Mouse (Mus musculus) forebrain, embryonic 15.5 days (tissue): Measurements from ENCODE around the gene Szrd1. TPM values are rescaled to one million over a fixed set of nuclear protein-coding genes. Genes with fewer than 3 reads are reported as not detected.

Experiments used
- ATAC-seq: fragments of 200-750 bp; cut with Nextera tagmentation; replicated peaks from 2 replicates; pipeline ENCODE4 v1.8.0; 2017; ENCODE audit warnings: mild to moderate bottlenecking, moderate TSS enrichment, moderate library complexity
- H3K27ac ChIP-seq: fragments of 300-500 bp; sonication (generic); replicated peaks from 2 replicates; pipeline ENCODE4 v1.5.1; 2015; ENCODE audit warnings: mild to moderate bottlenecking, inconsistent platforms
- H3K27me3 ChIP-seq: fragments of 300-500 bp; sonication (generic); 2 replicates; pipeline ENCODE4 v1.6.1; 2015; ENCODE audit warnings: inconsistent platforms
- H3K36me3 ChIP-seq: fragments of 300-500 bp; sonication (generic); 2 replicates; pipeline ENCODE4 v1.6.1; 2015; ENCODE audit warnings: mild to moderate bottlenecking, inconsistent platforms
- H3K4me1 ChIP-seq: fragments of 300-500 bp; sonication (generic); 2 replicates; pipeline ENCODE4 v1.6.1; 2015; ENCODE audit warnings: inconsistent platforms
- H3K4me2 ChIP-seq: fragments of 300-500 bp; sonication (generic); replicated peaks from 2 replicates; pipeline ENCODE4 v1.6.1; 2015; ENCODE audit warnings: mild to moderate bottlenecking, inconsistent platforms
- H3K4me3 ChIP-seq: fragments of 300-500 bp; sonication (generic); 2 replicates; pipeline ENCODE4 v1.5.1; 2015; ENCODE audit warnings: mild to moderate bottlenecking, inconsistent platforms
- H3K9ac ChIP-seq: fragments of 300-500 bp; sonication (generic); replicated peaks from 2 replicates; pipeline ENCODE4 v1.6.1; 2015; ENCODE audit warnings: mild to moderate bottlenecking, inconsistent platforms
- H3K9me3 ChIP-seq: fragments of 300-500 bp; sonication (generic); 2 replicates; pipeline ENCODE4 v1.6.1; 2016; ENCODE audit warnings: inconsistent platforms
- WGBS: fragments of 180-500 bp; shearing (Covaris S2); methylation state at CpG from one replicate; pipeline ENCODE4 v1.1.7; 2015; ENCODE audit warnings: mixed read lengths; 5-methylcytosine and 5-hydroxymethylcytosine counted together
- polyA plus RNA-seq: library from polyadenylated mRNA; unstranded; fragments of >200 nt; fragmentation: Nextera tagmentation; extraction: Ambion mirVana; gene quantifications from 2 replicates; pipeline ENCODE4 v1.2.1, GENCODE M21; 2015

Gene Szrd1
- polyA plus RNA-seq, 1 experiment from 2014 or later: 30.9 TPM

GRCm38 (mm10) chr4:141074109-141074508 lies 65.5 kb downstream of the Szrd1 start:
- peaks cover 17% of the 10 kb centered on the region for H3K4me1 ChIP-seq
- H3K9me3 ChIP-seq: no peaks in the 10 kb centered on the region
- H3K9ac ChIP-seq: no peak overlapping the region
- H3K27me3 ChIP-seq: no peaks in the 10 kb centered on the region
- peaks cover 40% of the 10 kb centered on the region for H3K36me3 ChIP-seq
- no peak for ATAC-seq
- H3K4me3 ChIP-seq: no peak overlapping the region
- whole genome bisulfite sequencing: 93% methylated on average over 4 of the region's 4 CpGs
- no peak overlapping the region for H3K27ac ChIP-seq
- no peak overlapping the region for H3K4me2 ChIP-seq

GRCm38 (mm10) chr4:141073661-141074060 lies 65.9 kb downstream of the Szrd1 start:
- H3K4me1 ChIP-seq: peaks cover 17% of the 10 kb centered on the region
- peaks cover 45% of the 10 kb centered on the region for H3K36me3 ChIP-seq
- no peaks in the 10 kb centered on the region for H3K27me3 ChIP-seq
- no peak overlapping the region for H3K9ac ChIP-seq
- no peak overlapping the region for H3K4me3 ChIP-seq
- H3K4me2 ChIP-seq: no peak overlapping the region
- ATAC-seq: no peak
- H3K9me3 ChIP-seq: no peaks in the 10 kb centered on the region
- WGBS: 82% methylated on average over 9 of the region's 9 CpGs
- H3K27ac ChIP-seq: no peak overlapping the region

GRCm38 (mm10) chr4:141072502-141072901 lies 67.1 kb downstream of the Szrd1 start:
- no peak overlapping the region for H3K4me3 ChIP-seq
- no peak overlapping the region for H3K4me2 ChIP-seq
- H3K4me1 ChIP-seq: peaks cover 14% of the 10 kb centered on the region
- ATAC-seq: no peak
- no peaks in the 10 kb centered on the region for H3K27me3 ChIP-seq
- WGBS: 97% methylated on average over 11 of the region's 11 CpGs
- no peak overlapping the region for H3K9ac ChIP-seq
- H3K36me3 ChIP-seq: peaks cover 56% of the 10 kb centered on the region
- H3K9me3 ChIP-seq: no peaks in the 10 kb centered on the region
- no peak overlapping the region for H3K27ac ChIP-seq

GRCm38 (mm10) chr4:141069731-141070130 lies 69.8 kb downstream of the Szrd1 start:
- Histone ChIP-seq H3K9me3 (no peaks in the 10 kb centered on the region), H3K27me3 (no peaks in the 10 kb centered on the region), H3K36me3 (peaks cover 75% of the 10 kb centered on the region), H3K9ac (no peak overlapping the region), H3K4me3 (no peak overlapping the region), H3K27ac (no peak overlapping the region), H3K4me2 (no peak overlapping the region), H3K4me1 (no peaks in the 10 kb centered on the region)
- 54% methylated on average over 4 of the region's 4 CpGs for WGBS
- ATAC-seq: no peak

- H3K4me2 ChIP-seq: no peak overlapping the region
- H3K4me3 ChIP-seq: no peak overlapping the region
- H3K9ac ChIP-seq: no peak overlapping the region
- no peaks in the 10 kb centered on the region for H3K27me3 ChIP-seq
- ATAC-seq: no peak
- H3K9me3 ChIP-seq: no peaks in the 10 kb centered on the region
- H3K4me1 ChIP-seq: no peaks in the 10 kb centered on the region
- H3K27ac ChIP-seq: no peak overlapping the region
- 94% methylated on average over 8 of the region's 8 CpGs for WGBS
- peaks cover 75% of the 10 kb centered on the region for H3K36me3 ChIP-seq
Measured at GRCm38 (mm10) chr4:141068655-141069054, 70.9 kb downstream of the Szrd1 start.

- no peak overlapping the region for H3K4me2 ChIP-seq
- H3K9me3 ChIP-seq: no peaks in the 10 kb centered on the region
- peaks cover 65% of the 10 kb centered on the region for H3K36me3 ChIP-seq
- ATAC-seq: no peak
- no peaks in the 10 kb centered on the region for H3K27me3 ChIP-seq
- no peaks in the 10 kb centered on the region for H3K4me1 ChIP-seq
- H3K27ac ChIP-seq: no peak overlapping the region; the same call in 1 of the 2 replicates
- H3K4me3 ChIP-seq: no peak overlapping the region
- no peak overlapping the region for H3K9ac ChIP-seq
- WGBS: 83% methylated on average over 9 of the region's 9 CpGs
Measured at GRCm38 (mm10) chr4:141067516-141068046, 72.0 kb downstream of the Szrd1 start.

- peaks cover 59% of the 10 kb centered on the region for H3K36me3 ChIP-seq
- H3K9ac ChIP-seq: no peak overlapping the region
- no peak overlapping the region for H3K4me3 ChIP-seq
- WGBS: 74% methylated on average over 12 of the region's 12 CpGs
- ATAC-seq: no peak
- H3K4me1 ChIP-seq: no peaks in the 10 kb centered on the region
- no peak overlapping the region for H3K4me2 ChIP-seq
- H3K27ac ChIP-seq: no peak overlapping the region; the same call in 1 of the 2 replicates
- no peaks in the 10 kb centered on the region for H3K9me3 ChIP-seq
- H3K27me3 ChIP-seq: no peaks in the 10 kb centered on the region
Measured at GRCm38 (mm10) chr4:141066709-141067515, 72.7 kb downstream of the Szrd1 start.

- Histone ChIP-seq H3K4me1 (peaks cover 8% of the 10 kb centered on the region), H3K4me2 (no peak overlapping the region), H3K9ac (no peak overlapping the region), H3K27ac (no peak overlapping the region), H3K27me3 (no peaks in the 10 kb centered on the region), H3K4me3 (no peak overlapping the region), H3K9me3 (no peaks in the 10 kb centered on the region), H3K36me3 (peaks cover 45% of the 10 kb centered on the region)
- peak; percentile 47 for ATAC-seq
- 3% methylated on average over 8 of the region's 8 CpGs for WGBS
Measured at GRCm38 (mm10) chr4:141065123-141065522, 74.5 kb downstream of the Szrd1 start.

GRCm38 (mm10) chr4:141064104-141064659 lies 75.4 kb downstream of the Szrd1 start:
- H3K27ac ChIP-seq: no peak overlapping the region
- WGBS: 77% methylated on average over 4 of the region's 4 CpGs

More at GRCm38 (mm10) chr4:141064104-141064659, 75.4 kb downstream of the Szrd1 start:
- Histone ChIP-seq H3K4me2 (no peak overlapping the region), H3K27me3 (no peaks in the 10 kb centered on the region), H3K9me3 (no peaks in the 10 kb centered on the region), H3K9ac (no peak overlapping the region), H3K36me3 (peaks cover 36% of the 10 kb centered on the region), H3K4me3 (no peak overlapping the region), H3K4me1 (peaks cover 13% of the 10 kb centered on the region)
- no peak for ATAC-seq

Other genes starting within 250 kb of the Szrd1 start
- 0.34 and 0.90 TPM in 2 replicates for gene Padi2, start 233.4 kb downstream of the Szrd1 start, polyA plus RNA-seq
- 428 and 441 TPM in 2 replicates for gene Sdhb, start 178.6 kb downstream of the Szrd1 start, polyA plus RNA-seq
- gene Atp13a2, start 152.9 kb downstream of the Szrd1 start, polyA plus RNA-seq: 123 and 127 TPM in 2 replicates
- 215 and 229 TPM in 2 replicates for gene Mfap2, start 129.4 kb downstream of the Szrd1 start, polyA plus RNA-seq
- 8.3 and 10.2 TPM in 2 replicates for gene Crocc, start 79.2 kb downstream of the Szrd1 start, polyA plus RNA-seq
- 50.5 and 55.8 TPM in 2 replicates for gene Necap2, start 61.4 kb downstream of the Szrd1 start, polyA plus RNA-seq
- 0.53 TPM in 1 of 2 replicates, not detected in the other for gene Spata21, start 51.4 kb downstream of the Szrd1 start, polyA plus RNA-seq
- gene Fbxo42, start 8.1 kb upstream of the Szrd1 start, polyA plus RNA-seq: 25.0 and 26.5 TPM in 2 replicates
- 8.4 and 10.9 TPM in 2 replicates for gene Rsg1, start 74.2 kb upstream of the Szrd1 start, polyA plus RNA-seq
- gene Arhgef19, start 99.7 kb upstream of the Szrd1 start, polyA plus RNA-seq: 1.3 TPM in 2 replicates
- gene Epha2, start 161.5 kb upstream of the Szrd1 start, polyA plus RNA-seq: 1.0 and 1.1 TPM in 2 replicates
- 12.1 and 13.8 TPM in 2 replicates for gene Fam131c, start 228.4 kb upstream of the Szrd1 start, polyA plus RNA-seq